24 mouse cellular contexts compared by ENCODE assay signal in the genomic region with DNA sequence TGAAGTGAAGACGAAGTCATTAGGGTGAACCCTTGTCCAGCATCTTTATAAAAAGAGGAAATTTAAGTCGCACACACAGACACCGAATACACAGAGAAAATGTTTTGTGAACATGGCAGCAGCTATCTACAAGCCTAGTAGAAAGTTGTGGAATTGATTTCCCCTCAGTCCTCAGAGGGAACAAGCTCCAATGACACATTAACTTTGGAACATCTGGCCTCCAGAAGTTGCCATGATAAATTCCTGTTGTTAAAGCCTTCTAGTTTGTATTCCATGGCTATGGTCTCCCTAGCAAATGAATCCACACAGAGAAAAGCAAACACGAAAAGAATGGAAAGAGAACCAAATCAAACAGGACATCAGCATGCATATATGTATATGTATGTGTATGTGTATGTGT. TPM values are rescaled to one million over a fixed set of nuclear protein-coding genes. Genes with fewer than 3 reads are reported as not detected.
DNase-seq lines count a peak whose midpoint lies in the region; ATAC-seq and TF ChIP-seq lines count a peak whose summit lies in the region.
"Had no signal": no experiment of that assay in that cellular context is flagged by ENCODE, and none has a peak within 500 bp of the region (broad histone marks: within the 10 kb centered on the region; RNA-seq: fewer than 3 reads in every experiment).

No protein-coding gene starts in this region.

- H3K4me2 ChIP-seq in embryonic facial prominence, embryonic 13.5 days = peak overlapping the region; percentile 57
- H3K4me2 ChIP-seq in forebrain, embryonic 14.5 days (ENCODE audit: low read length) = no peak overlapping the region
- peak overlapping the region; percentile 52; the same call in 1 of the 2 replicates for H3K4me2 ChIP-seq in limb, embryonic 14.5 days (replicated peaks; ENCODE audit: low read depth, low read length, severe bottlenecking)
- H3K4me2 ChIP-seq in liver, embryonic 11.5 days = no peak overlapping the region
- H3K4me2 ChIP-seq: liver, embryonic 12.5 days had no signal

- no peaks in the 10 kb centered on the region for H3K36me3 ChIP-seq in embryonic facial prominence, embryonic 13.5 days
- H3K36me3 ChIP-seq in forebrain, embryonic 14.5 days (ENCODE audit: control insufficient read depth, insufficient read depth, low read length) = no peaks in the 10 kb centered on the region
- no peaks in the 10 kb centered on the region for H3K36me3 ChIP-seq in limb, embryonic 14.5 days (ENCODE audit: control insufficient read depth, insufficient read depth, low read length)
- no peaks in the 10 kb centered on the region for H3K36me3 ChIP-seq in liver, embryonic 11.5 days (ENCODE audit: control insufficient read depth, insufficient read depth, low read length)
- H3K36me3 ChIP-seq: liver, embryonic 12.5 days; neural tube, embryonic 12.5 days; stomach, embryonic 15.5 days had no signal

- 32% methylated on average over 4 of the region's 4 CpGs for WGBS in embryonic facial prominence, embryonic 13.5 days
- 88% methylated on average over 4 of the region's 4 CpGs for WGBS in forebrain, embryonic 14.5 days
- WGBS in limb, embryonic 14.5 days = 58% methylated on average over 4 of the region's 4 CpGs
- 79% methylated on average over 4 of the region's 4 CpGs for WGBS in liver, embryonic 11.5 days

- H3K9ac ChIP-seq in embryonic facial prominence, embryonic 13.5 days = no peak overlapping the region
- H3K9ac ChIP-seq in forebrain, embryonic 14.5 days (ENCODE audit: low read length) = no peak overlapping the region
- no peak overlapping the region for H3K9ac ChIP-seq in limb, embryonic 14.5 days (ENCODE audit: low read depth, low read length, severe bottlenecking)
- H3K9ac ChIP-seq in liver, embryonic 11.5 days (ENCODE audit: low read depth, low read length) = no peak overlapping the region
- H3K9ac ChIP-seq: liver, embryonic 12.5 days; lung, embryonic 14.5 days; stomach, embryonic 15.5 days had no signal

- H3K27me3 ChIP-seq in embryonic facial prominence, embryonic 13.5 days = peaks cover 41% of the 10 kb centered on the region
- no peaks in the 10 kb centered on the region for H3K27me3 ChIP-seq in forebrain, embryonic 14.5 days (replicated peaks; ENCODE audit: control insufficient read depth, insufficient read depth, low read length)
- H3K27me3 ChIP-seq in limb, embryonic 14.5 days (ENCODE audit: control insufficient read depth, insufficient read depth, low read length) = no peaks in the 10 kb centered on the region
- no peaks in the 10 kb centered on the region; the same call in 1 of the 2 replicates for H3K27me3 ChIP-seq in liver, embryonic 11.5 days (replicated peaks; ENCODE audit: control insufficient read depth, insufficient read depth, low read length)
- H3K27me3 ChIP-seq: neural tube, embryonic 12.5 days; stomach, embryonic 15.5 days had no signal

- H3K27ac ChIP-seq in layer of hippocampus, adult 2 months = peak overlapping the region; percentile 90
- H3K27ac ChIP-seq in embryonic facial prominence, embryonic 13.5 days = peak overlapping the region; percentile 52
- peak overlapping the region; percentile 83; the same call in 1 of the 2 replicates for H3K27ac ChIP-seq in forebrain, embryonic 14.5 days (ENCODE audit: low read depth, low read length)
- no peak overlapping the region; the same call in 1 of the 2 replicates for H3K27ac ChIP-seq in limb, embryonic 14.5 days (replicated peaks; ENCODE audit: low read depth, low read length)
- H3K27ac ChIP-seq in liver, embryonic 11.5 days (ENCODE audit: low read depth, low read length) = no peak overlapping the region
- H3K27ac ChIP-seq: liver, embryonic 12.5 days; neural tube, embryonic 12.5 days; stomach, embryonic 15.5 days had no signal

- TF ChIP-seq POLR2A in limb, embryonic 14.5 days (IDR thresholded peaks at IDR 0.05; ENCODE audit: borderline replicate concordance, extremely low read depth, insufficient read depth, insufficient read length) = no peak

- ATAC-seq in embryonic facial prominence, embryonic 13.5 days (ENCODE audit: insufficient number of reproducible peaks, insufficient read depth, low FRiP score, low TSS enrichment, low read depth) = no peak
- no peak for ATAC-seq in forebrain, embryonic 14.5 days
- ATAC-seq in limb, embryonic 14.5 days (ENCODE audit: low FRiP score, low read depth) = no peak
- ATAC-seq in liver, embryonic 11.5 days (replicated peaks; ENCODE audit: low FRiP score) = no peak
- ATAC-seq: inflammation-experienced regulatory T-cells, adult 6 months; liver, embryonic 12.5 days had no signal

- H3K4me3 ChIP-seq in layer of hippocampus, adult 2 months = no peak overlapping the region
- no peak overlapping the region for H3K4me3 ChIP-seq in embryonic facial prominence, embryonic 13.5 days
- no peak overlapping the region for H3K4me3 ChIP-seq in forebrain, embryonic 14.5 days (ENCODE audit: low read depth, low read length)
- H3K4me3 ChIP-seq in limb, embryonic 14.5 days (replicated peaks; ENCODE audit: low read length) = no peak overlapping the region
- H3K4me3 ChIP-seq in liver, embryonic 11.5 days (ENCODE audit: low read depth, low read length) = no peak overlapping the region
- H3K4me3 ChIP-seq: liver, embryonic 12.5 days had no signal

- peaks cover 22% of the 10 kb centered on the region; the same call in 1 of the 2 replicates for H3K4me1 ChIP-seq in embryonic facial prominence, embryonic 13.5 days
- H3K4me1 ChIP-seq in forebrain, embryonic 14.5 days (ENCODE audit: control insufficient read depth, insufficient read depth, low read length) = peaks cover 4% of the 10 kb centered on the region; the same call in 1 of the 2 replicates
- H3K4me1 ChIP-seq in limb, embryonic 14.5 days (ENCODE audit: control insufficient read depth, insufficient read depth, low read length) = peaks cover 16% of the 10 kb centered on the region
- no peaks in the 10 kb centered on the region for H3K4me1 ChIP-seq in liver, embryonic 11.5 days (replicated peaks; ENCODE audit: control insufficient read depth, insufficient read depth, low read length)
- H3K4me1 ChIP-seq: liver, embryonic 12.5 days; stomach, embryonic 15.5 days had no signal

- no peak for DNase-seq in layer of hippocampus, adult 2 months (ENCODE audit: low spot score in 2 of 2)
- DNase-seq in layer of hippocampus, adult 11-12 months (ENCODE audit: low spot score) = no peak
- DNase-seq in forebrain, embryonic 14.5 days (ENCODE audit: low spot score) = no peak
- peak; percentile 67 for DNase-seq in limb, embryonic 14.5 days (ENCODE audit: low spot score)
- no peak for DNase-seq in ovary, adult 18-20 months (ENCODE audit: low spot score)
- DNase-seq in liver, embryonic 11.5 days (ENCODE audit: low spot score) = no peak
- no peak for DNase-seq in layer of hippocampus, adult 8-10 months (ENCODE audit: low spot score in 2 of 2)
- DNase-seq: cerebellum, adult 18-20 months; heart, postnatal 14 days; kidney, adult 9 months; kidney, postnatal 36 days; lung, embryonic 14.5 days; lung, postnatal 36 days; right cerebral cortex, postnatal 25 days; thymus, adult 2 months had no signal

- TF ChIP-seq CTCF in layer of hippocampus, adult 2 months (conservative IDR thresholded peaks at IDR 0.05) = no peak

- H3K9me3 ChIP-seq in embryonic facial prominence, embryonic 13.5 days = no peaks in the 10 kb centered on the region
- no peaks in the 10 kb centered on the region for H3K9me3 ChIP-seq in forebrain, embryonic 14.5 days (replicated peaks; ENCODE audit: control insufficient read depth, low read length)
- no peaks in the 10 kb centered on the region for H3K9me3 ChIP-seq in limb, embryonic 14.5 days (ENCODE audit: control insufficient read depth, low read length)
- H3K9me3 ChIP-seq in liver, embryonic 11.5 days (ENCODE audit: control insufficient read depth, low read length) = no peaks in the 10 kb centered on the region
- H3K9me3 ChIP-seq: liver, embryonic 12.5 days; neural tube, embryonic 12.5 days; stomach, embryonic 15.5 days had no signal

RNA-seq across cellular contexts. Expression of gene Chrna1, which starts 6.6 kb away (rescaled TPM):
- total RNA-seq in layer of hippocampus, adult 2 months (2021) = under 1 TPM; 0.42 to 0.54 TPM
- polyA plus RNA-seq in embryonic facial prominence, embryonic 13.5 days (2015; fragmentation: Nextera tagmentation; extraction: Ambion mirVana) = 1.5 and 3.2 TPM in 2 replicates
- polyA plus RNA-seq in forebrain, embryonic 14.5 days (2014; fragmentation: Nextera tagmentation; extraction: Ambion mirVana) = 0.05 and 0.09 TPM in 2 replicates
- polyA plus RNA-seq in limb, embryonic 14.5 days (2012; rRNA removed) = 8.9 and 9.3 TPM in 2 replicates
- 14.9 and 19.4 TPM in 2 replicates for polyA plus RNA-seq in limb, embryonic 14.5 days (2014; fragmentation: Nextera tagmentation; extraction: Ambion mirVana)
- polyA plus RNA-seq in liver, embryonic 11.5 days (2014; fragmentation: Nextera tagmentation; extraction: Ambion mirVana) = 0.66 and 0.70 TPM in 2 replicates
- under 1 TPM; 0.24 to 0.60 (median 0.43) TPM for total RNA-seq in layer of hippocampus, adult 8-10 months (2022)
- total RNA-seq: adrenal gland, adult 18-20 months; granulocyte monocyte progenitor cell, adult 5-6 weeks; heart, postnatal 14 days had no signal
- polyA plus RNA-seq: inflammation-experienced regulatory T-cells, adult 6 months; spleen, adult 2 months; urinary bladder, adult 2 months had no signal

RNA-seq across cellular contexts. Expression of gene Wipf1, which starts 44.0 kb away (rescaled TPM):
- total RNA-seq in layer of hippocampus, adult 2 months (2021) = 1 to 10 TPM; 8.1 to 10.0 TPM
- 19.9 and 23.4 TPM in 2 replicates for polyA plus RNA-seq in embryonic facial prominence, embryonic 13.5 days (2015; fragmentation: Nextera tagmentation; extraction: Ambion mirVana)
- 2.5 and 2.8 TPM in 2 replicates for polyA plus RNA-seq in forebrain, embryonic 14.5 days (2014; fragmentation: Nextera tagmentation; extraction: Ambion mirVana)
- 20.1 and 25.8 TPM in 2 replicates for polyA plus RNA-seq in limb, embryonic 14.5 days (2012; rRNA removed)
- 25.7 and 27.8 TPM in 2 replicates for polyA plus RNA-seq in limb, embryonic 14.5 days (2014; fragmentation: Nextera tagmentation; extraction: Ambion mirVana)
- 12.0 and 12.7 TPM in 2 replicates for polyA plus RNA-seq in liver, embryonic 11.5 days (2014; fragmentation: Nextera tagmentation; extraction: Ambion mirVana)
- total RNA-seq in layer of hippocampus, adult 8-10 months (2022) = 10 to 100 TPM in 2 of 4 experiments, 1 to 10 TPM in 2; 8.4 to 18.7 (median 13.2) TPM

Comparison
In these comparisons a context has a peak if more than half of its experiments do, and no peak if none do; other contexts are left out.
1. H3K27ac ChIP-seq: peak in layer of hippocampus, adult 2 months (single experiment), embryonic facial prominence, embryonic 13.5 days (single experiment) and forebrain, embryonic 14.5 days (single experiment); none in limb, embryonic 14.5 days (single experiment) and liver, embryonic 11.5 days (single experiment).
2. H3K4me2 ChIP-seq: peak in embryonic facial prominence, embryonic 13.5 days (single experiment) and limb, embryonic 14.5 days (single experiment); none in forebrain, embryonic 14.5 days (single experiment) and liver, embryonic 11.5 days (single experiment).